Mouse (Mus musculus): Measurements from ENCODE around the gene Stx6. TPM values are rescaled to one million over a fixed set of nuclear protein-coding genes. Genes with fewer than 3 reads are reported as not detected.
A peak's percentile ranks its signal among the peaks of the same experiment; 100 is the strongest.

Gene Stx6
- polyA plus RNA-seq, 1 experiment from 2014 or later = 93.3 TPM

DNA sequence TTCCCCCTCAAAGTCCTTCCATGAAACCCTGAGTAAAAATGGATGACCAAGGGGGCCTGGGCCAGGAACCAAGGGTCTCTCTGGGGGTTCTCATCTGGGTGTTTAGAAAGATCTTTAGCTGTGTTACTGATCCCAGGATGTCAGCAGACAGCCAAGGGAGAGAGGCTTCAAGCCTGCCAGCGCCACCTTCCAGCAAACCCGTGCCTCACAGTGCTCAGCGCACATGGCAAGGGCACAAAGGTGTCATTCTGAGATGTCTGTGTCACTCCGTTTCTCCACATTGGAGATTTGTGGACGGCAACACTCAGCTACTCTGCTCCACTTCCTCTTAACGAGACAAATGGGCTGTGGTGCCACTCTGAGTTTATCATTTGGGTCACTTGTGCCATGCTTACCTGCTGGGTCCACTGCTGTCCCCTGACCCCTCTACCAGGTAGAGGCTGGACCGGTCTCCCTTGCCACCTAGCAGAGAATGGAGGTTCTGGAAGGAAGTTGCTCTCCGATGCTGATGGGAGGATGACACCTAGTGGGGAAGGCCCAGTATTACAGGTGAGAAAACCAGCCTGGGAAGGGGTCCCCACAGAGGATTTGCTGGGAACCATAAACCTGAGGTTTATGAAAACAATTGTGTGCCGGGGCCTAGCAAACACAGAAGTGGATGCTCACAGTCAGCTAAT, 59.5 kb downstream of the Stx6 start:
- ATAC-seq (replicated peaks; ENCODE audit: insufficient number of reproducible peaks, low FRiP score, low TSS enrichment, low read depth) (no peak), DNase-seq (ENCODE audit: low spot score) (peak; percentile 79)
- no peaks in the 10 kb centered on the region for H3K36me3 ChIP-seq (replicated peaks; ENCODE audit: control insufficient read depth, insufficient read depth, low read depth, low read length)
- no peaks in the 10 kb centered on the region for H3K27me3 ChIP-seq (ENCODE audit: control insufficient read depth, insufficient read depth, low read length)
- no peaks in the 10 kb centered on the region for H3K9me3 ChIP-seq (replicated peaks; ENCODE audit: control insufficient read depth, low read length)
- no peak overlapping the region for H3K27ac ChIP-seq (replicated peaks; ENCODE audit: low read depth, low read length)
- 51% methylated on average over 9 of the region's 9 CpGs for WGBS
- no peak overlapping the region for H3K9ac ChIP-seq (replicated peaks; ENCODE audit: low read length)
- no peak overlapping the region for H3K4me2 ChIP-seq (ENCODE audit: low read depth, low read length)
- H3K4me1 ChIP-seq (ENCODE audit: control insufficient read depth, insufficient read depth, low read length) = peaks cover 5% of the 10 kb centered on the region
- no peak overlapping the region for H3K4me3 ChIP-seq (ENCODE audit: low read depth, low read length)

GRCm38 (mm10) chr1:155218924-155219323, 60.4 kb downstream of the Stx6 start:
- Histone ChIP-seq H3K4me2 (ENCODE audit: low read depth, low read length) (no peak overlapping the region), H3K36me3 (replicated peaks; ENCODE audit: control insufficient read depth, insufficient read depth, low read depth, low read length) (no peaks in the 10 kb centered on the region), H3K4me3 (ENCODE audit: low read depth, low read length) (no peak overlapping the region), H3K9ac (replicated peaks; ENCODE audit: low read length) (no peak overlapping the region), H3K4me1 (ENCODE audit: control insufficient read depth, insufficient read depth, low read length) (no peaks in the 10 kb centered on the region), H3K9me3 (replicated peaks; ENCODE audit: control insufficient read depth, low read length) (no peaks in the 10 kb centered on the region), H3K27ac (replicated peaks; ENCODE audit: low read depth, low read length) (no peak overlapping the region), H3K27me3 (ENCODE audit: control insufficient read depth, insufficient read depth, low read length) (no peaks in the 10 kb centered on the region)
- ATAC-seq (replicated peaks; ENCODE audit: insufficient number of reproducible peaks, low FRiP score, low TSS enrichment, low read depth) (no peak), DNase-seq (ENCODE audit: low spot score) (no peak)
- WGBS = 68% methylated on average over 5 of the region's 5 CpGs

- no peak for ATAC-seq (replicated peaks; ENCODE audit: insufficient number of reproducible peaks, low FRiP score, low TSS enrichment, low read depth)
- Histone ChIP-seq H3K4me3 (ENCODE audit: low read depth, low read length) (no peak overlapping the region), H3K9ac (replicated peaks; ENCODE audit: low read length) (no peak overlapping the region), H3K27me3 (ENCODE audit: control insufficient read depth, insufficient read depth, low read length) (no peaks in the 10 kb centered on the region), H3K4me1 (ENCODE audit: control insufficient read depth, insufficient read depth, low read length) (no peaks in the 10 kb centered on the region), H3K36me3 (replicated peaks; ENCODE audit: control insufficient read depth, insufficient read depth, low read depth, low read length) (no peaks in the 10 kb centered on the region), H3K4me2 (ENCODE audit: low read depth, low read length) (no peak overlapping the region), H3K27ac (replicated peaks; ENCODE audit: low read depth, low read length) (no peak overlapping the region), H3K9me3 (replicated peaks; ENCODE audit: control insufficient read depth, low read length) (no peaks in the 10 kb centered on the region)
- 65% methylated on average over 11 of the region's 11 CpGs for WGBS
- DNase-seq (ENCODE audit: low spot score) = no peak
Measured at GRCm38 (mm10) chr1:155222101-155222669, 63.7 kb downstream of the Stx6 start.

DNA sequence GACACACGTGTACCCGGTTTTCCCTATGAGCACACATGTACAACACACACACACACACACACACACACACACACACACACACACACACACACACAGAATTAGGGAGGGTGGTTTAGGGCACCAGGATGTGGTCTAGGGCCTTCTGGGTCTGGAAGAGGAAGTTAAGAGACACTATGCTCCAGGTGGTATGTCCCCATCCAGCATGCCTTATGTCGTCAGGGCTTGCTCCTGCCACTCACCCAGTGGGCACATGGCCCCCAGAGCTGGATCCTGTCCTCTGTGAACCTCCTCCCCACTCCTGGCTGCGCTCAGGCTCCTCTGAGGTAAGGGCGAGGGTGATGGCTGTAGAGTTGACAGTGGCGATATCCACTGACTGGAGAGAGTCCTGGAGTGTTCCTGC, 64.5 kb downstream of the Stx6 start:
- no peaks in the 10 kb centered on the region; the same call in 1 of the 2 replicates for H3K4me1 ChIP-seq (ENCODE audit: control insufficient read depth, insufficient read depth, low read length)
- H3K9me3 ChIP-seq (replicated peaks; ENCODE audit: control insufficient read depth, low read length) = no peaks in the 10 kb centered on the region
- H3K9ac ChIP-seq (replicated peaks; ENCODE audit: low read length) = no peak overlapping the region
- H3K27me3 ChIP-seq (ENCODE audit: control insufficient read depth, insufficient read depth, low read length) = no peaks in the 10 kb centered on the region
- no peak overlapping the region for H3K4me3 ChIP-seq (ENCODE audit: low read depth, low read length)
- no peak overlapping the region for H3K27ac ChIP-seq (replicated peaks; ENCODE audit: low read depth, low read length)
- no peak overlapping the region for H3K4me2 ChIP-seq (ENCODE audit: low read depth, low read length)
- no peak for DNase-seq (ENCODE audit: low spot score)
- 92% methylated on average over 6 of the region's 6 CpGs for WGBS
- ATAC-seq (replicated peaks; ENCODE audit: insufficient number of reproducible peaks, low FRiP score, low TSS enrichment, low read depth) = no peak
- H3K36me3 ChIP-seq (replicated peaks; ENCODE audit: control insufficient read depth, insufficient read depth, low read depth, low read length) = no peaks in the 10 kb centered on the region

- peak; percentile 90 for DNase-seq (ENCODE audit: low spot score)
- H3K4me1 ChIP-seq (ENCODE audit: control insufficient read depth, insufficient read depth, low read length) = no peaks in the 10 kb centered on the region; the same call in 1 of the 2 replicates
Measured at GRCm38 (mm10) chr1:155223849-155224554, 65.5 kb downstream of the Stx6 start.

GRCm38 (mm10) chr1:155229464-155230411, 71.2 kb downstream of the Stx6 start:
- Histone ChIP-seq H3K9ac (replicated peaks; ENCODE audit: low read length) (no peak overlapping the region; the same call in 1 of the 2 replicates), H3K36me3 (replicated peaks; ENCODE audit: control insufficient read depth, insufficient read depth, low read depth, low read length) (no peaks in the 10 kb centered on the region), H3K4me2 (ENCODE audit: low read depth, low read length) (no peak overlapping the region), H3K27me3 (ENCODE audit: control insufficient read depth, insufficient read depth, low read length) (no peaks in the 10 kb centered on the region), H3K27ac (replicated peaks; ENCODE audit: low read depth, low read length) (peak overlapping the region; percentile 47), H3K4me3 (ENCODE audit: low read depth, low read length) (no peak overlapping the region), H3K9me3 (replicated peaks; ENCODE audit: control insufficient read depth, low read length) (no peaks in the 10 kb centered on the region), H3K4me1 (ENCODE audit: control insufficient read depth, insufficient read depth, low read length) (peaks cover 17% of the 10 kb centered on the region)
- DNase-seq (ENCODE audit: low spot score) (peak; percentile 81), ATAC-seq (replicated peaks; ENCODE audit: insufficient number of reproducible peaks, low FRiP score, low TSS enrichment, low read depth) (peak; percentile 80)
- WGBS = 13% methylated on average over 14 of the region's 14 CpGs

More at GRCm38 (mm10) chr1:155223849-155224554, 65.5 kb downstream of the Stx6 start:
- no peak overlapping the region for H3K4me2 ChIP-seq (ENCODE audit: low read depth, low read length)
- H3K36me3 ChIP-seq (replicated peaks; ENCODE audit: control insufficient read depth, insufficient read depth, low read depth, low read length) = no peaks in the 10 kb centered on the region
- H3K27ac ChIP-seq (replicated peaks; ENCODE audit: low read depth, low read length) = no peak overlapping the region
- no peaks in the 10 kb centered on the region for H3K27me3 ChIP-seq (ENCODE audit: control insufficient read depth, insufficient read depth, low read length)
- no peaks in the 10 kb centered on the region for H3K9me3 ChIP-seq (replicated peaks; ENCODE audit: control insufficient read depth, low read length)
- 32% methylated on average over 16 of the region's 16 CpGs for WGBS
- peak; percentile 58 for ATAC-seq (replicated peaks; ENCODE audit: insufficient number of reproducible peaks, low FRiP score, low TSS enrichment, low read depth)
- no peak overlapping the region for H3K4me3 ChIP-seq (ENCODE audit: low read depth, low read length)
- no peak overlapping the region for H3K9ac ChIP-seq (replicated peaks; ENCODE audit: low read length)

GRCm38 (mm10) chr1:155232385-155232784, 73.9 kb downstream of the Stx6 start:
- Histone ChIP-seq H3K4me1 (ENCODE audit: control insufficient read depth, insufficient read depth, low read length) (peaks cover 17% of the 10 kb centered on the region), H3K9ac (replicated peaks; ENCODE audit: low read length) (no peak overlapping the region), H3K9me3 (replicated peaks; ENCODE audit: control insufficient read depth, low read length) (no peaks in the 10 kb centered on the region), H3K27ac (replicated peaks; ENCODE audit: low read depth, low read length) (no peak overlapping the region), H3K36me3 (replicated peaks; ENCODE audit: control insufficient read depth, insufficient read depth, low read depth, low read length) (no peaks in the 10 kb centered on the region), H3K4me2 (ENCODE audit: low read depth, low read length) (no peak overlapping the region), H3K27me3 (ENCODE audit: control insufficient read depth, insufficient read depth, low read length) (no peaks in the 10 kb centered on the region), H3K4me3 (ENCODE audit: low read depth, low read length) (no peak overlapping the region)
- 67% methylated on average over 12 of the region's 12 CpGs for WGBS
- ATAC-seq (replicated peaks; ENCODE audit: insufficient number of reproducible peaks, low FRiP score, low TSS enrichment, low read depth) (no peak), DNase-seq (ENCODE audit: low spot score) (no peak)
